Mouse (Mus musculus) right cerebral cortex, postnatal 36 days (tissue): ENCODE measurements around the gene Cfl2.

Experiments
- DNase-seq, 2 experiments: peaks; one replicate each; pipeline ENCODE4 v3.0.0; 2022; ENCODE audit warnings: low spot score in 2 of 2, mixed read lengths in 1 of 2

The Cfl2 gene

GRCm38 (mm10) chr12:54830574-54830973 is 32.1 kb downstream of the Cfl2 start:
- peak; percentile 50 to 64 for DNase-seq

GRCm38 (mm10) chr12:54829876-54830275 is 32.8 kb downstream of the Cfl2 start:
- no peak for DNase-seq

GRCm38 (mm10) chr12:54828043-54828442 is 34.6 kb downstream of the Cfl2 start:
- no peak for DNase-seq

- DNase-seq: no peak
Observed at GRCm38 (mm10) chr12:54825202-54825601, 37.5 kb downstream of the Cfl2 start.

GRCm38 (mm10) chr12:54822836-54823426 is 39.7 kb downstream of the Cfl2 start:
- DNase-seq: peak; percentile 69 to 79

- DNase-seq: no peak
Observed at GRCm38 (mm10) chr12:54820684-54821161, 42.0 kb downstream of the Cfl2 start.

GRCm38 (mm10) chr12:54819181-54819935 is 43.3 kb downstream of the Cfl2 start:
- DNase-seq: no peak

- no peak for DNase-seq
Observed at GRCm38 (mm10) chr12:54810142-54810541, 52.5 kb downstream of the Cfl2 start.
